8 mouse cellular contexts compared by ENCODE assay signal in the genomic region with DNA sequence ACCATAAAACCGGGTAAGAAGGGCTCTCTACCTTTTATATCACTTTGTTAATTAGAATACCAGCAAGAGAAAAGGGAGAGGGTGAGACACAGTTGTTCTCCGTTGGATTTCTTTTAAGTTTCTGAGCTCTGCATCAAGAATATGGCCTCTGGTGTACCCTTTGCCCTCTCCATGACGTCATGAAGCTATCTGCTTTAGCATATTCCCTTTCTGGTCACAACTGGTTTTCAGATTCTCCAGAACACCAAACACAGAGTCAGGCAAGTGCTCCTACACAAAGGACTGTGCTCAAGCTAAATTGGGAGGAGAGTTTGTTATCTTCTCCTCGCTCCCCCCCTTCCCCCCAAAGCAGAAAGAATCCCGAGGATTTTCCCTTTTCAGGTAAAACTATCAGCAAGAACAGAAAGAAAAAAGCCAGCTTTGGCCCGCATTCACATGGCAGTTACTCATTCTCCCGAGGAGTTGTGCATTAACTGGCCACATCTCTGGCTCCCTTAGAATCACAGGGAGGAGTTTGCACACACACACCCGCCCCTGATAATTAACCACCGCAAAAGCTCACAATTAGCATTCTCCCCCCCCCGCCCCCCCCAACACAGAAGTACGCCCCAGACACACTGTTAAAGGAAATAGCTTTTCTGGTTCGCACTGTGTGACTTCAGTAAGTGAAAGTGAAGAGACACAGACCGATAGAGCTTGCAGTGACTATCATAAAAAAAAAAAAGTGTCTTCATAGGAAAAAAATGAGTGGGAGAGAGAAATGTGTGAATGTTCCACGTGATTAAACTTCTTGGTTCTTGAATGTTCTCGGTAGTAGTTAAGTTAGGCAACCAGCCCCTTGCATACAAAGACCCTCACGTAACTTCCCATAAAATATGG. TPM values are rescaled to one million over a fixed set of nuclear protein-coding genes. Genes with fewer than 3 reads are reported as not detected.
DNase-seq lines count a peak whose midpoint lies in the region; ATAC-seq and TF ChIP-seq lines count a peak whose summit lies in the region.

No protein-coding gene starts in this region.

- WGBS in liver, adult 2 months, result 5% methylated on average over 16 of the region's 16 CpGs
- WGBS in forebrain, embryonic 14.5 days, result under 1% methylated on average over 16 of the region's 16 CpGs
- WGBS in neural tube, embryonic 13.5 days, result 1% methylated on average over 16 of the region's 16 CpGs

- no peaks in the 10 kb centered on the region for H3K9me3 ChIP-seq in forebrain, embryonic 14.5 days (replicated peaks; ENCODE audit: control insufficient read depth, low read length)
- H3K9me3 ChIP-seq in neural tube, embryonic 13.5 days, result no peaks in the 10 kb centered on the region

- H3K4me1 ChIP-seq in liver, adult 2 months (ENCODE audit: control insufficient read depth, insufficient read depth, low read length), result peaks cover 5% of the 10 kb centered on the region
- H3K4me1 ChIP-seq in forebrain, embryonic 14.5 days (ENCODE audit: control insufficient read depth, insufficient read depth, low read length), result peaks cover 14% of the 10 kb centered on the region
- peaks cover 38% of the 10 kb centered on the region for H3K4me1 ChIP-seq in neural tube, embryonic 13.5 days (replicated peaks)

- no peak for TF ChIP-seq POLR2A in liver, adult 2 months (IDR thresholded peaks at IDR 0.05; ENCODE audit: extremely low read depth, insufficient read depth, low read length)

- no peaks in the 10 kb centered on the region for H3K79me2 ChIP-seq in liver, adult 2 months (ENCODE audit: control insufficient read depth, insufficient read depth, low read length)

- peaks cover 12% of the 10 kb centered on the region for H3K27me3 ChIP-seq in liver, adult 2 months (ENCODE audit: control insufficient read depth, insufficient read depth, low read length)
- H3K27me3 ChIP-seq in forebrain, embryonic 14.5 days (replicated peaks; ENCODE audit: control insufficient read depth, insufficient read depth, low read length), result no peaks in the 10 kb centered on the region
- peaks cover 10% of the 10 kb centered on the region; the same call in 1 of the 2 replicates for H3K27me3 ChIP-seq in neural tube, embryonic 13.5 days

- no peak for TF ChIP-seq CTCF in liver, adult 2 months (IDR thresholded peaks at IDR 0.05; ENCODE audit: low read depth, low read length)

- DNase-seq in liver, adult 2 months (ENCODE audit: extremely low read depth, low read depth, low spot score), result peak; percentile 25
- no peak for DNase-seq in liver
- DNase-seq in forebrain, embryonic 14.5 days (ENCODE audit: low spot score), result peak; percentile 33
- peak; percentile 72 to 74 for DNase-seq in kidney, postnatal 25 days
- no peak for DNase-seq in frontal cortex, postnatal 14 days (ENCODE audit: low spot score in 2 of 2)

- ATAC-seq in forebrain, embryonic 14.5 days, result no peak
- no peak for ATAC-seq in neural tube, embryonic 13.5 days (ENCODE audit: low read depth)
- no peak for ATAC-seq in cerebellum, adult (ENCODE audit: insufficient number of reproducible peaks, low FRiP score, low TSS enrichment)
- ATAC-seq in inflammation-experienced regulatory T-cells, adult 6 months, result no peak

- no peak overlapping the region for H3K4me3 ChIP-seq in liver, adult 2 months (ENCODE audit: insufficient read depth, low read depth, low read length)
- H3K4me3 ChIP-seq in forebrain, embryonic 14.5 days (ENCODE audit: low read depth, low read length), result peak overlapping the region; percentile 60
- H3K4me3 ChIP-seq in neural tube, embryonic 13.5 days, result peak overlapping the region; percentile 68

- no peaks in the 10 kb centered on the region for H3K36me3 ChIP-seq in liver, adult 2 months (ENCODE audit: control insufficient read depth, insufficient read depth, low read length)
- no peaks in the 10 kb centered on the region for H3K36me3 ChIP-seq in forebrain, embryonic 14.5 days (ENCODE audit: control insufficient read depth, insufficient read depth, low read length)
- H3K36me3 ChIP-seq in neural tube, embryonic 13.5 days, result no peaks in the 10 kb centered on the region

- no peak overlapping the region for H3K9ac ChIP-seq in liver, adult 2 months (ENCODE audit: low read depth, low read length)
- peak overlapping the region; percentile 72 for H3K9ac ChIP-seq in forebrain, embryonic 14.5 days (ENCODE audit: low read length)
- peak overlapping the region; percentile 81 for H3K9ac ChIP-seq in neural tube, embryonic 13.5 days

- no peak overlapping the region for H3K27ac ChIP-seq in liver, adult 2 months (replicated peaks; ENCODE audit: insufficient read depth, low read depth, low read length)
- no peak overlapping the region for H3K27ac ChIP-seq in forebrain, embryonic 14.5 days (ENCODE audit: low read depth, low read length)
- peak overlapping the region; percentile 88 for H3K27ac ChIP-seq in neural tube, embryonic 13.5 days (replicated peaks)

- H3K4me2 ChIP-seq in forebrain, embryonic 14.5 days (ENCODE audit: low read length), result peak overlapping the region; percentile 89
- H3K4me2 ChIP-seq in neural tube, embryonic 13.5 days, result peak overlapping the region; percentile 89

RNA-seq across cellular contexts. Expression of a gene that starts 1.8 kb away (rescaled TPM):
- 0.09 and 0.13 TPM in 2 replicates for total RNA-seq in liver, adult 2 months (2014; rRNA removed)
- polyA plus RNA-seq in liver, adult 2 months (2012; rRNA removed), result 0.01 and 0.02 TPM in 2 replicates
- 4.5 and 6.9 TPM in 2 replicates for polyA plus RNA-seq in forebrain, embryonic 14.5 days (2014; fragmentation: Nextera tagmentation; extraction: Ambion mirVana)
- polyA plus RNA-seq in neural tube, embryonic 13.5 days (2015; fragmentation: Nextera tagmentation; extraction: Ambion mirVana), result 16.8 and 19.6 TPM in 2 replicates
- polyA plus RNA-seq in inflammation-experienced regulatory T-cells, adult 6 months (2017; shearing (Covaris generic)), result under 1 TPM in 1 of 3 experiments, not detected in 2; 0.04 TPM

Comparison
In these comparisons a context has a peak if more than half of its experiments do, and no peak if none do; other contexts are left out.
1. DNase-seq: peak in liver, adult 2 months (single experiment), forebrain, embryonic 14.5 days (single experiment) and kidney, postnatal 25 days (2 of 2); none in liver (single experiment) and frontal cortex, postnatal 14 days (0 of 2).